Mouse (Mus musculus) ZHBTc4 (cell line): ENCODE measurements around the gene Cdh5.
"Not testable (repeated sequence)": the region's sequence is repeated elsewhere in the genome, so short reads cannot be mapped to it uniquely, and the experiment has no call there.

Experiments used
- DNase-seq: peaks from one replicate; pipeline ENCODE4 v3.0.0-alpha.2; 2011; ENCODE audit warnings: low read depth, low spot score

The Cdh5 gene

DNA sequence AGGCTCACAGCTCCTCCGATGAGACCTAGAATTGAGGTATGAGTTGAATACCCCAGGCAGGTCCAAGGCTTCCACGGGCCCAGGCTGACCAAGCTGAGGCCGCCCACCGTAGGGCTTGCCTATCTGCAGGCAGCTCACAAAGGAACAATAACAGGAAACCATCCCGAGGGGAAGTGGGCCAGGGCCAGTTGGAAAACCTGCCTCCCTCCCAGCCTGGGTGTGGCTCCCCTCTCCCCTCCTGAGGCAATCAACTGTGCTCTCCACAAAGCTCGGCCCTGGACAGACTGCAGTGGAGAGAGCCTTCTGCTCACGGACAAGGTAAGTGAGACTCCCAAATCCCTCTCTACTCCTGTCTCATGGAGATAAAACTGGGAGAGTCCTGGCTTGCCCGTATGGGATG, at the start of gene Cdh5:
Cdh5 (plus strand) TSS at position 211 of the 400 bp plus-strand sequence.
- DNase-seq: no peak

- no peak for DNase-seq
Observed at GRCm38 (mm10) chr8:104059922-104060321, 41.5 kb upstream of the Cdh5 start.

DNA sequence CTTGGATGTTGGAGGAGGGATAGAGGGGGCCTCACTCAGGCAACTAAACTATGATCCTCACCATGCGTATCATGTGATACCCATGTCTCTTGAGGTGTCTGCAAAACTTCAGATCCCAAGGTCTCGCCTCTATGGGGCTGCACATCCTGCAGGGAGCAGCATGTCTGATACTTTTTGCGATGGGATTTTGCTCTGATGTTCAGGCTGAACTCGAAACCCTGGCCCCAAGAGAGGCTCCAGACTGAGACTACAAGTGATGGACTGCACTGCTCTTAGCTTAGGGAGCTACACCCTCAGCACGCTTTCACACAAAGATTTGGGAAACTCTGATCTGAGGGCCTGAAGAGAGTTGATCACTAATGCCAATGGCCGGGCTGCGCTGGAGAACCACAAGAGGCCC, 41.0 kb upstream of the Cdh5 start:
- DNase-seq: no peak

DNA sequence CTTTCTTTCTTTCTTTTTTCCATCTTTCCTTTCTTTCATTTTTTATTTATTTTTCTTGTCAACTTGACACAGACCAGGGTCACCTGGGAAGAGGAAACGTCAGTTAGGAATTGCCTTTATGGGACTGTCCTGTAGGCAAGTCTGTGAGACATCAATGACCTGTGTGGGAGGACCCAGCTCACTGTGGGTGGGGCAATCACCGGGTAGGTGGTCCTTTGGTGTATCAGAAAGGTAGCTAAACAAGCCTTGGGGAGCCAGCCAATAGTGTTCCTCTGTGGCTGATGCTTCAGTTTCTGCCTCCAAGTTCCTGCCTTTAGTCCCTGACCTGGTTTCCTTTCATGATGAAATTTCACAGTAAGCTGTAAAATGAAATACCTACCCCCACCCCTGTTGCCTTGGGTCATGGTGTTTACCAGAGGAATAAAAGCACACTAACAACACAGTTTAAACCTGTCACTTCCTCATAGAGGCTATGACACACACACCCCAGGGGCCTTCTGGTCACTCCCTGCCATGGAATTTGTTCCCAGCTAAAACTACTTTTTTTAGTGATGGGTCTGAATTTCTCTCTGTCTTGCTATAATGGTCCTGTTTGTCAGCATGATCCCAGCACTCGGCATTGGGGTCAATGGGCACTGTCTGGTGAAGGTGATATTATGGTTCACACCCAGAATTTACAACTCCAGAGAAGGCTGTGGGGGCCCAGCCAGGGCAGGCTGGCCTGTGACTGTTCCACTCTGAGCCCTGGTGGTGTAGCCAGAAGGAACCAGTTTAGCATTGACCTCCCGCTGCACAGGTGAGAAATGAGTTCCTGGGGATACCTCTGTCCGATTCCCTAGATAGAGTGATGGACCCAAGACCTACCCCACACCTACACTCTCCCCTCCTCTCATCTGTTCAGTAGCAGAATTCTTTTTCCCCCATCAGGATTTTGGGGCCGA, 40.1 kb upstream of the Cdh5 start:
- peak; percentile 51 for DNase-seq

GRCm38 (mm10) chr8:104061989-104062820, 39.2 kb upstream of the Cdh5 start:
- DNase-seq: peak; percentile 36

DNA sequence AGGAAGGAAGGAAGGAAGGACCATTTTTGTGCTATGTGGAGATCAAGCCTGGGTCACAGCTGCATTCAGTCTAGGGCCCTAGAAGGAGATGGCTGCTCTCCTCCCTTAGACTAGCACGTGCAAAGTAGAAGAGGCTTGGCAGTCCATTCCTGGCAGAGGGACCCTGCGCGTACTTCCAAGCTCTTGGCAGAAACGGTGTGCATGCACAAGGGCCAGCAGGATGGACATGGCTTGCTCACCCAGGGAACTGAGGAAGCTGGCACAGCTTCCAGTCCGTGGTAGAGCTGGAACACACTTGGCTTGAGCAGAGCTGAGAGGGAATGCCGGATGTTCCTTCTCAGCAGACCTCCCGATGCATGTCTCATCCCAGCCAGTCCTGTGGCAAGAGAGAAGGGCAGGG, 36.2 kb upstream of the Cdh5 start:
- no peak for DNase-seq

DNA sequence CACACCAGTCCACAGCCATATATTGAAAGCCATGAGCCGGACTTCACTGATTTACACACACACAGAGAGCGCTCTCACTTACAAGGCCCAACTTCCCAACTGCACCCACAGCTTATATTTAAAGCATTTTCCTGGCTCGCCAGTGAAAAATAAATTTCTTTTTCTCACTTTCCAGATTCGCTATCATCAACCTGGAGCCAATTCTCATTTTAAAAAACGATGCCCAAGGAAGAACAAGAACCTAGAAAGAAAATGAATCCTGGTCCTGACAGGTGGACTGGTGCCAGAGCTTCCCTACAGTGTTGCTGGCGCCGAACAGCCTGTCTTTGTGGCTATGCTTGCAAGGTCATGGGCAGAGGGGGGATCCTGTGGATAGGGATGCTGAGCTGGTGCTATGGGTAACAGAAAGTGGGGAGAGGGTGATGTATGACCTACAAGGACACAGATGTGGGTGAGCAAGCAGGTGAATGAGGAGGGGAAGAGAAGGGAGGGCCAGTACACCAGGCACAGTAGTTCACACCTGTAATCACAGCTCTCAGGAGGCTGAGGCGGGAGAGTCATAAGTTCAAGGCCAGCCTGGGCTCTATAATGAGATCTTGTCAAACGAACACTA, 35.4 kb upstream of the Cdh5 start:
- DNase-seq: no peak

DNA sequence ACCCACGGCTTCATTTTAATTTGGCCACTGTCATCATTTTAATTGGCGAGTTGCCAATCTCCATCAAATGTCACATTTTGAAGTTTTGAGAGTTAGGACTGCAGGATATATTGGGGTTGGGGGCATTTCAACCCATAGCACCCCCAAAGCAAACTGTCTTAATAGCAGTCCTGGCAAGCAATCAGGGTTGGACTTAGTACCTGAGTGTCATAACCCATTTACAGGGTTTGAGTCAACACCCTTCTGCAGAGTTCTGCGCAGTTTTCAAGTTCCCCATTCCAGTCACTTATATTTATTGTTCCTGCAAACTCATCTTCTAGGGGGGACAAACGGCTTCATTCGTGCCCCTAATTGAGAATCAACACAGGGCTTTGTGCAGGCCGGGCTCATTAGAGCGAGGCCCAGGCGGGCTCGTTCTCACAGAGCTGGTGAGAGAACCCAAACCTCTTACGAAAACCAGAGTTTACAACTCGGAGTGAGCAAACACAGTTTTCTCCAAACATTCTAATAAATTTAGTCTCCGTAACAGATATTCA, 34.0 kb upstream of the Cdh5 start:
- DNase-seq: no peak

DNA sequence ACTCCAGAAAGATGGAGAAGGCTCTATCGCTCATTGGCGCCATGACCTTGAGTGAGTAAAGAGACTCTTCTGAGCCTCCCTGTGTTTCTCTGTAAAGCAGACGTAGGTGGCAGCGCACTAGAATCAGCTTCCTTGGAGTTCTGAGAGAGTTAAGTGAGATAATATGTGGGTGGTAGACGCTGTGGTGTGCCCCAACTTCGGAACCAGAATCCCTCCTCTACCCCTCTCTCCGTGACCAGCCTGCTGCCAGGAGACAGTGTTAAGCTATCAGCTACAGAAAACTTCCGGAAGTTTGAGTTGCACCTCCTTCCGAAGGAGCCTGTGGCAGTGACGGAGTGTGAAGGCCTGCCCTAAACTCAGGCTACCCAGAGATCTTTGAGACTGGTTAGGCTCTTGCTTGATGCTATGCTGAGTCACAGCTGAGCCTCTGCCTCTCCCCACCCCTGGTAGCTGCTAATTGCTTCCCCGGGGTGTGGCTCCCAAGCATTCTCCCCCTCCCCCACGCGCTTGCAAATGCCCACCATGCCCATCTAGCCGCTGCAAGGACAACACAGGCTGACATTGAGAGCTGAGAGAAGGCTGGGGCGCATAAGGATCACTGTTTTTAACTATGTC, 32.9 kb upstream of the Cdh5 start:
- DNase-seq: peak; percentile 72

DNA sequence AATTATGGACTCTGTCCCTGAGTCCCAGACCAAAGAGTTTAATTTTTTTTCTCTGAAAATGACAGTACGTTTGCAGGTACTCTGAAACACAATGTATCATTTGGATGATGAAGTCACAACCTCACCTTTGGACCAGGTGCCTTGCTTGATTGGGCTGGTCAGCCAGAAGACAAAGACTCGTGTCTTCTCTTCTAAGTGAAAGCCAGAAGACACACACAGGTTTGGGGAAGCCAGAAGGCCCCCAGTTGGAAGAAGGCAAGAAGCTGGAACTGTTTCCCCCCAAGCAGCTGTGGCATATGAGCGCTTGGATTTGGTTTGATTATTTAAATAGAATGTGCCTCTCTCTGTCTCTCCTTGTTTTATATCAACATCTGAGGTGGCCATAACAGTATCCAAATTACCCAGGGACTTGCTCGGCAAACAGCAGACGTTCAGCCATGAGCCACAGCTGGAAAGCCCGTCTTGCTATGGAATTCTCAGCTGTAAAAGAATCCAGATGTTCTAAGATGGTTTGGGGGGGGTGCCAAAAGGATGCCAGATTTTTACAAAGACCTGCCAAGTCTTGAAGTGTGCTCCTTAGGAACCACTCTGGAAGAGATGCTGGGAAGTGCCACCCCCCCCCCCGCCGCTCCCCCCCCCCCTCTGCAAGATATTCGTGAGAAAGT, 31.1 kb upstream of the Cdh5 start:
- not testable (repeated sequence) for DNase-seq

DNA sequence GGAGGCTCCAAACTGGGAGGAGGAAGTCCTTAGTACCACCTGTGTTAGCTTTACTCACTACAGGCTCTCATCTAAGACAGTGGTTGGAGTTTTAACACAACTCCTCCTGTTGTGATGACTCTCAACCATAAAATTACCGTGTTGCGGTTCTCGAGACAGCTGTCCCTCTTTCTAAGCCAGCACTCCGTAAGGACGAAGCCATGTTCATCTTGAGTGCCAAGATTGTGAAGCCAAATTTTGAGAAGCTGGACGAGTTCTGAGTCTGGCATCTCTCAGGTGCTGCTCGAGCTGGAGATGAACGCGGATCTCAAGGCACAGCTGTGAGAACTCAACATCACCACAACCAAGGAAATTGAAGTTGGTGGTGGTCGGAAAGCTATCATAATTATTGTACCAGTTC, 30.5 kb upstream of the Cdh5 start:
- no peak for DNase-seq

- DNase-seq: no peak
Observed at GRCm38 (mm10) chr8:104075079-104075478, 26.3 kb upstream of the Cdh5 start.

DNA sequence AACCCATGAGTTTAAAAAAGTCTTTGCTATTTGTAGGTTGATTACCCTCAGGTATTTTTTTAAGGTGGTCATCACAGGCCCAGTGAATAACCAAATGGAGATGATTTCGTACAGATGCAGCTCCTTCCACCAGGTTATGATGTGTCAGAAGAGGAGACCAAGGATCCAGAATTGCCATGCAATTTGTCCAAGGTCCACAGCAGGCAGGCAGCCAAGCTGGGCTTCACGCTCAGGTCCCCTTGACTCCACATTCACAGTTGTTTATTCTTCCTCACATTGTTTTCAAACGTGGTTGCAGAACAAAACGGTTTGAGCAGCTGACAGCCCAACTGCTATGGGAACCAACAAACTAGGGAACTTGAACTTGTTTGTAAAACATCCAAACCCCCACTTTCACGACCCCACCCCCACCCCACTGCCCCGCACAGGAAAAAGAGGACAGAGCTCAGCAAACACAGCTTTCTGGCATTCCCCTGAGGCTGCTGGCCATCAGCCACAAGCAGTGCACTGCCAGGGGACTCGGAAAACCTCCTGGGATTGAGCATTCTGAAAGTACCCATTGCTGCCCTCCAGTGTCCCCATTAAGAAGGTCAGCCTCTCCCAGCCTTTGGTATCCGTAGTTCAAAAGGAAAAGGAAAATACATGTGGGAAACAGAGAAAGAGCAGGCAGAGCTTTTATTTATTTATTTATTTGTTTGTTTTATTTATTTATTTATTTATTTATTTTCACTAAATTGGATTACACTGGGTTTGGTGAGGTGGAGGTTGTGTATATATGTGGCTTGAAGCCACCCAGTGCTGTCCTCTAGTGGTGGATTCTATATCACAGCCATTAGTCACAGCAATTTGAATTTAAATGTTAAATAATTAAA, 24.6 kb upstream of the Cdh5 start:
- peak; percentile 47 for DNase-seq

DNA sequence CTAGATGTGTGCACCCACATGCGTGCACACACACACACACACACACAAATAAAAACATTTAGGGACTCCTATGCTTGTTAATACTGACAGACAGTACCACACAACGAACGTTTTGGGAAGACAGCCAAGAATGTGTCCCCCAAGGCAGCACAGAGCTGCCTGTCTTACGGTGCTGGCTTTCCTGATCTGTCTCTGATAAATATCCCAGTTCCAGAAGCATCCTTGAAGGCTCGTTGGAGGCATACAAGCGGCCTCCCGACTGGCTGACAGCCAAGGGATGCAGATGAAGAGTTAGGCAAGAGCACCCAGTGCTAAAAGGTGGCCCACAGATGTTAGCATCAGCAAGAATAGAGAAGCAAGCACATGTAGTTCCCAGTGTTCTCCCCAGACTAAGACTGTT, 23.3 kb upstream of the Cdh5 start:
- no peak for DNase-seq

GRCm38 (mm10) chr8:104085281-104085680, 16.1 kb upstream of the Cdh5 start:
- DNase-seq: peak; percentile 72

GRCm38 (mm10) chr8:104086615-104087014, 14.8 kb upstream of the Cdh5 start:
- peak; percentile 34 for DNase-seq

- DNase-seq: no peak
Observed at GRCm38 (mm10) chr8:104087091-104087490, 14.3 kb upstream of the Cdh5 start.

DNA sequence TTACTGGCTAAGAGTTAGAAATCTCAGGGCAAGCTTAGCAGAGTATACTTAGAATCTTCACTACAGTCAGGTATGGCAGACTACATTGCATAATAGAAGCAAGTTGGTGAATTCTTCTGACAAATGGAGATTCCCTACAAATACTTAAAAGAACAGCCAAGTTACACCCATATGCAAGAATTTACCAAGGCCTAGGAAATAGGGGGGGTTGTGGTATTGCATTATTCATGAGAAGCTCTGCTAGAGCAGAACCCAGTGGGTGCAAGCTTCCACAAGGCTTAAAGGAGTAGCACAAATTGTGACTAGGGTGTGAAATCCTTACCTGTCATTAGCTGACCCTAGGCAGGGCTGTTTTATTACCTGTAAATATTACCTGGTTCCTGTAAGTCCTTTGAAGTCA, 13.5 kb upstream of the Cdh5 start:
- not testable (repeated sequence) for DNase-seq

GRCm38 (mm10) chr8:104088881-104089280, 12.5 kb upstream of the Cdh5 start:
- DNase-seq: no peak
